Mouse (Mus musculus) v-Abl transformed pro-B cells (cell line): ENCODE results near the gene Arhgef18.

Source experiments
- in situ Hi-C, 2 experiments: fragments of 400-800 bp; cut with MboI; formaldehyde crosslinking; loops; one replicate each; pipeline ENCODE4 v1.15.1; 2025; ENCODE audit not compliant: unreplicated experiment in 2 of 2

Arhgef18 gene

DNA sequence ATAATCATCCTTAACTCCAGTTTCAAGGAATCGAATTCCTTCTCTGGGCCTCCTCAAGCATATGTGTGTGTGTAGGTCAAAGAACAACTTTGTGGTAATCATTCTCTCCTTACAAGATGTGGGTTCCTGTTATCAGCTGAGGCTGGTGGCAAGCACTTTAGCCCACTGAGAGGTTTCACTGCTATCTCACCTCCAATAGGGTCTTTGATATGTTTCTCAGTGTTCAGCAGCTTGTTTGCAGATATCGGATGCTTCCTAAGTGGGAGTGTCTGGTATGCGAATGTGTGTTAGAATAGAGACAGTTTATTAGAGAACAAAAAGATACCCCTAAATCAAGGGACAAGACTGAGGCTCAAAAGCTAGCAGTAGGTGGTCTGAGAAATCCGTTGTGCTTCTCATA is 513 bp upstream of the Arhgef18 start:
- in situ Hi-C loops = no loop called here

DNA sequence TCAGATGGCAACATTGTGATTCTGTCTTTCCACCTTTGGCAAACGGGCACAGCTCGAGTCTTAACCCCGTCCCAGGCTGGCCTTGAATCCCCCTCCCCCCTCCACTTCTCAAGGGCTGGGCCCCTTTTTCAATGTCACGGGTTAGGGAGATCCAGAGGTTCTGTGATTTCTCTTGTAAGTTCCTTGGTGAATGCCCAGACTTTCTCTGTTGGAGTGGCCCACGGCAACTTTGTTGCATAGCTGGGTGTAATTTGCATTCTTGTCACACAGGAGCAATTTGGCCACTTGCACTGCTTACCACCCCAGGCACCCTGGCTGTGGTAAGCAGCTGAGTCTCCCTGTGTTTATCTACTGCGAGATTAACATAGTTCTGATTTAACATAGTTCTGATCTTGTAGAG is 1.8 kb downstream of the Arhgef18 start:
- in situ Hi-C loops = no loop called here

DNA sequence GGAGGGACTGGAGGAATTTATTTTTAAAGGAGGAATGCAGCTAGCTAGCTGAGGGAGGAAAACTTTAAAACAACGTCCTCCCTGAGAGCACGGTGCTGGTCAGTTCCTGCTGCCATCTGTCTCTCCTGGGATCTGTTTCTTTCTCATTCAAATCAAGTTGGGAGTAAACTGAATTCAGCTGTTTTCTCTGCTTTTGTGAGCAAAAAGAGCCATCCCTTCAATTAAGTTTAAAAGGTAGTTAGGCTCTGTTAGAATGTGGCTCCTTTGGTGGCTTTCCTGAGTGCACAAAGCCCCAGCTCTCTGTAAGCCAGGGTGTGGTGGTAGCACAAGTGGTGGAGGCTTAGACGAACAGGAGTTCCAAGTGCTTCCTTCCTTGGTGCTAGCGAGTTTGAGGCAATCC is 2.4 kb downstream of the Arhgef18 start:
- in situ Hi-C loops = no loop called here

DNA sequence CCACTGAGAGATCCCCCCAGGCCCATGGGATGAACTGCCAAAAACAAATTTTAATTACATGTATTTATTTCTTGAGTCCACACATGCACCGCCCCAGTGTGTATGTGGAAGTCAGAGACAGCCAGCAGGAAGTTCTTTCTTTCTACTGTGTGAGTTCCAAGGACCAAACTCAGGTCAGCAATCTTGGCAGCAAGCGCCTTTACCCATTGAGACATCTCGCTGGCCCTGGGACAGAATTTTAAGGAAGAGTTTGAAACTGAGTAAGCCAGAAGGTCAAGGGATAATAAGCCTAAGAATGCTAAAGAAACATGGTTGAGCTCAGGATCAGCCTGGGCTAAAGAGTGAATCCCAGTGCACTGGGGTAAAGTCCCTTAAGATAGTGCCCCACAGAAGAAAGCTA is 4.8 kb downstream of the Arhgef18 start:
- in situ Hi-C loops = no loop called here

DNA sequence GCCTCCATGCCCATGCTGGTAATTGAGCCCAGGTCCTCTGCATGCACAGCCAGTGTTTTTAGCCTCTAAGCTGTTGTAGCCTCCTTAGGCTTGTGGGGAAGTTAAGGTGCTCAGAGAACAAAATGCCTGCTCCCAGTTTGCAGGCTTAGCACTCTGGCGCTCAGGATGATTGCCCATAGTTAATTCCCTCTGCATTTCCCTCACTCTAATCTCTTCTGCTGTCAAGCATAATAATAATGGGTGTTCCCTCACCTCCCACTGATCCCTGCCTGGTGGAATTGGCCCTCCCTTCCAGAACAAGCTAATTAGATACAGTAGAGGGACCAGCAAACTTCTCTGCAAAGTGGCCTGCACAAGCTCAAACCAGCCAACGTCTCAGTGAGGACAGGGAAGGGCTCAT is 7.7 kb downstream of the Arhgef18 start:
- in situ Hi-C loops = no loop called here

DNA sequence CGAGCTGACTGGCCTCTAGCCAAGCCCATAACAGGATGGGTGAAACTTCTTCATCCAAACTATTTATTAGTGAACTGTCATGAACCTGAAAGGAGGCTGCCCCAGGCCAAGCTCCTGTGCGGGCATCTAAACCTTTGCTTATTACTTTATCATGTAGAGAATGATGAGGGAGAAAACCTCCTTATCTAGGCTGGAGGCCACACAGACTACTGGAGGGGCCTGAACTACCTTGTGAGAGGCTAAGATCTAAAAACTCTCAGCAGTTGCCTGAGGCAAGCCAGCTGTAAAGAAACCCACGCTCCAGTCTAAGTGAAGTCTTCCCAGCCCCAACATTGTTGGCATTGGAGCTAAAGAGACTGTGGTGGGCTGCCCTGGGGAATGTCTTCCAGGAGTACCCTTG is 14.6 kb downstream of the Arhgef18 start:
- in situ Hi-C loops = no loop called here

DNA sequence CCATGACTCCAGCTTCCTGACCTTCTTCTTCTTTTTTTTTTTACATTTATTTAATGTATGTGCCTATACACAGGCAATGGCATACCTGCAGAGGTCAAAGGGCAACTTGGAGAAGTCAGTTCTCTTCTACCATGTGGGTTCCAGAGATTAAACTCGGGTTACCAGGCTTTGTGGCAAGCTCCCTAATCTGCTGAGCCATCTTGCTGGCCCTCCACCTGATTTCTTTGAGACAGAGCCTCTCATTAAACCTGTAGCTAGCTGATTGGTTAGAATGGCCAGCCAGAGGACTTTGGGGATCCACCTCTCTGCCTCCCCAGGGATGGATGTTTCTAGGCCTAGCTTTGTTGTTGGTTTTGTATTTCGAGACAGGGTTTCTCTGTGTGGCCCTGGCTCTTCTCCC is 18.3 kb downstream of the Arhgef18 start:
- in situ Hi-C loops = no loop called here

DNA sequence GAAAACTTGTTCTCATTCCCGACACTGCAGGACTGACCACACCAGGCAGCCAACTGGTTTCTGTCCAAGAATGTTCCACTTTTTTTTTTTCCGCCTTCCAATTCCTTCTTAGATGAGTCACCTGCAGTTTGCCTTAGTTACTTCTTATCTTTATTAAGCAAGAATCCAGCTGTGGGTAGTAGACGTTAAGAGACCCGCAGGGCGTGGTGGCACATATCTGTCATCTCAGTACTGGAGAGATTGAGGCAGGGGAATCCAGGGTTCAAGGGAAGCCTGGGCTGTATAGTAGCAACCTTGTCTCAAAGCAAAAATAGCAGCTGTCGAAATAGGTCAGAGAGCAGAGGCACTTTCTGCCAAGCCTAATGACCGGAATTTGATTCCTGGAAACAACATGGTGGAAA is 19.1 kb downstream of the Arhgef18 start:
- in situ Hi-C loops = no loop called here

DNA sequence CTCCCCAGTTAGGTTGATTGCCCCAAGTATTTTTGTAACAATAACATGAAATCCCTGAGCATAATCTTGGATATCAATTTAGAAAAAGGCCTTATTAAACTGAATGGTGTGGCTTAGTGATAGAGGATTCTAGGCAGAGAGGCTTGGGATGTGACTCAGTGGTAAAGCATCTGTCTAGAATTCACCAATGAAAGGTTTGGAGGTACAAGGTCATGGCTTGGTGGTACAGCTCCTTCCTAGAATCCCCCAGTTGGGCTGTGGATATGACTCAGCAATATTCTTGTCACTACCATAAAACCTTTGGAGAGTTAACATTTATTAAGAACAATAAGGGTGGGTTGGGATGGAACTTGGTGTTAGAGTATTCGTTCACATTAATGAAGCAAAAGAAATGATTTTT is 20.0 kb downstream of the Arhgef18 start:
- in situ Hi-C loops = no loop called here

DNA sequence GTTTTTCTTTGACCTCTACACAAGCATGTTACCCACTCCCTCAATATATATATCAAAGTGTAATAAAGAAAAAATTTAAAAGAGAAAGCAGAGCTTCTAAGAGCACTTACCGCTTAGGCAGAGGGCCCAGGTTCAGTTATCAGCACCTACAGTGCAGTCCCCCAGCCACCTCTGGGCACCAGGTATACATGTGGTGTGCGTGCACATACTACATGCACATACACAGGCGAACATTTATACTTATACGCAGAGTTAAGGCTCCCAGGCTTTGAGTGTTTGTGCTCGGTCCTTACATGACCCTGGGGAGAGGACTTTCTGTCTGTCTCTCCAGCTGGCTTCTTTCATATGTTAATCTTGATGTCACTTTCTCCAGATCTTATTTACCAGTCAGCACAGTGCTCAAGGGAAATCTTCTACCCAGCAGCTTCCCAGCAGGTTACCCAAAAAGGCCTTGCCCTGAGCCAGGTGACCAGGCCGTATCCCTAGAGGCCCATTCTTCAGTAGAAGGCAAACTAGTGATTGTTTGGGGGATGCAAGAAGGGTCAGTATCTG is 21.9 kb downstream of the Arhgef18 start:
- in situ Hi-C loops = no loop called here

DNA sequence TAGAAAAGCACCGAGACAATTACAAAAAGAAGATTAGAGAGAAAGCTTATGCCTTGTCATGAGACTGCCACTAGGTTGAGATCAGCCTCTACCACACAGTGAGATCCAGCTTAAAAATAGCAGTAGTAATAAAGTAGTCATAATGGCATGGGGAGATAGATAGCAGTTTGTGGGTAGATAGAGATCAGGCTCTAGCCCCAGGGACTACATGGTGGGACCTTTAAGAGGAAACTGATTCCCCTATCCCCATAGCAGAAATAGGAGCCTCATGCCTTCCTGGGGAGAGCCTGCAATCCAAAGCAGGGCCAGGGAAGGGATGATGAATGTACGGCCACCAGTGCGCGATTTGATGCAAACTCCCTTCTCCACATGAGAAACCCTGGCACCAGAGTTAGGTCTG is 22.5 kb downstream of the Arhgef18 start:
- in situ Hi-C loops = no loop called here

DNA sequence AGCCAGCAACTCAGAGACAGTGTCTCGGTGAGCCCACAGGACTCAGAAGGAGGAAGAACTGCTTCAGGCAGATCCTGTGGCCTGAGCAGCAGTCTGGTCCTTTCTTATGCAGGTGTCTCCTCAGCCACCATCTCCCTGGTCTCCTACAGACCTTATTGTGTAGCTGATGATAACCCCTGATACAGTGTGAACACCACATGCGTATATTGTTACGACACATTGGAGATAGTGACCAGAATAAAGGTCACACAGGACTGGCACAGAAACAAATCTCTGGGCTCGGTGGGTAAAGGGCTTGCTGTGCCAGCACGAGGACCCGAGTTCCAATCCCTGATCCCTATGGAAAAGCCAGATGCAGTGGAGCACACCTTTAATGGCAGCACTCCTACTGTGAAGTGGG is 22.9 kb downstream of the Arhgef18 start:
- in situ Hi-C loops = no loop called here

DNA sequence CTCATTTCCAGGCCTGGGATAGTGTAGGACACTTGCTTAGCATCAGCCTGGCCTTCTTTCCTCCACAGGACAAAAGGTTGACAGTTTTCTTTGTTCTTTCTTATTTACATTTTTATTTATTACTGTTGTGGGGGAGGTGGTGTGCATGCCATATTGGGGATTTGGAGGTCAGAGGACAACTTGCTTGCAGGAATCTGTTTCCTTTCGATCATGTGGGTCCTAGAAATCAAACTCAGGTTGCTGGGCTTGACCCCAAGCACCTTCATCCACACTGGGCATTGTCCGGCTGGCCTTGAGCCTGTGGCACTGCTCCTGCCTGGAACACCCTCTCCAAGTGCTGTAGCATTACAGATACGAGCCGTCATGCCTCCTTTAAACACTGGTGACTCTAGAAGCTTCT is 24.0 kb downstream of the Arhgef18 start:
- in situ Hi-C loops = no loop called here

DNA sequence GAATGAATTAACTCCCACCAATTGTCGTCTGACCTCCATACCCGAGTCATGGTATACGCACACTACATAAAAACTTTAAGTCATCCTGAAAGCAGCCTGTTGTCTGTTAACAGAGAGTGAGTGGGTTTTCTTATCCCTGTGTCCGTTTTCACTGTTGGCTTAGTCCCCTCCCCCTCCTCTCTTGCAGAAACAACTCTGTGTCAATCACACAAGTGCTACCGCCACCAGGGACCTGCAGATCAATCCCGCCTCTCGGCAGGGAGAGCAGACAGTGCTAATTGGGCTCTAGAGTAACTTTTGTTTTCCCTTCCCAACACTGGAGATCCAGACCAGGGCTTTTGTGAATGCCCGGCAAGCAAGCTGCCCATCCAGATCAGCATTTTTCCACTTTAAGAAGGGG is 24.6 kb downstream of the Arhgef18 start:
- in situ Hi-C loops = no loop called here

DNA sequence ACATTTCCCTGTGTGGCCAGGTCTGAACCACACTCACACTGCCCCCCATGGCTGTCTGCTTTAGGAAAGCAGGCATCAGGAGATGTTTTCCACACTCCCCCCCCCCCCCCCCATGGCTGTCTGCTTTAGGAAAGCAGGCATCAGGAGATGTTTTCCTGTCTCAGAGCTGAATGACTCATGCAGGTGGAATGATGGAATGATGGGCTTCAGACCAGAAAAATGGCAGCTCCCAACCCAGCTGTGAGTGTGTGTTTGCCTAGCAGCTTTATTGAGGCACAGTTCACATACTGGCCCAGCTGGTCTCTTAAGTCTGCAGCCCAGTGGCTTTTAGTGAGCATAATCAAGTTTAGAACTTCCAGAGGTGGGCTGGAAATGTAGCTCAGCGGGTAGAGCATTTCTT is 25.3 kb downstream of the Arhgef18 start:
- in situ Hi-C loops = no loop called here

DNA sequence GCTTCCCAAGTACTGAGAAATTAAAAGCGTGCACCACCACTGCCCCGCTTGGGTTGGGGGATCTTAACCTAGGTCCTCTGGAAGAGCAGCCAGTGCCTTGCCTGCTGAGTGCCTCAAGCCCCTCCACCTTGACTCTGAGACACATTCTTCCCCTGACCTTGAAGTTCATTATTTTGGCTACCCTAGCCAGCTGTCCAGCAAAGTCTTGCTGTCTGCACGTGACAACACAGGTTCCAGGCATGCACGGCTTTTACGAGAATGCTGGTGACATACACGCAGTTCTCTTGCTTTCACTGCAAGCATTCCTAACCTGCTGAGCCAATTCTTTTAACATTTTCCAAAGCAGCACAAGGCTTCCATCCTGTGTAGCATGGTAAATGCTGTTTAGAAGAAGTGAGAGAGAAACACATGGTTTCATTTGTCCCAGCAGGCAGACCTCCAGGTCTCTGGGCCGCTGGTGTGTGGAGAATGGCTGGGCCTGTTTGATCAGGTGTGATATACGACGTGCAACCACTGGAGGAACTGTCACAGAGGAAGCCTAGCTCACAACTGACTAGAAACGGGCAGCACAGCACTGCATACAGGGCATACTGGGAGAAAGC is 27.4 kb downstream of the Arhgef18 start:
- in situ Hi-C loops = no loop called here

DNA sequence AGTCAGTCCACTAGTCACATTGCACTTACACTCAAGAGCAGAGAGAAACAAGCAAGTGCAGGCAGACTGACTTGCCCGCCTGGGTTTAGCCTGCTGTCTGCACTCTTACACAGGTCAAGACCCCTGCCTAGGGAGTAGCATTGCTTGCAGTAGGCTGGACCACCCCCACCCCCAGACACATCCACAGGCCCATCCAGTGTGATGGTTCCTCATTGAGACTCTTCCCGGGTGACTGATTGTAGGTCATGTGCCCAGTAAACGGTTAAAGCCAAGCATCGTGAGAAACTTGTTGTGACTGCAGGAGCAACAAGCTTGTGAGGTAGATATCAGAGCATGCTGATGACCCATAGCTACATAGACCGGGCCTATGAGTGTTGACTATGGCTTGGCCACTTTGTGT is 28.7 kb downstream of the Arhgef18 start:
- in situ Hi-C loops = no loop called here

DNA sequence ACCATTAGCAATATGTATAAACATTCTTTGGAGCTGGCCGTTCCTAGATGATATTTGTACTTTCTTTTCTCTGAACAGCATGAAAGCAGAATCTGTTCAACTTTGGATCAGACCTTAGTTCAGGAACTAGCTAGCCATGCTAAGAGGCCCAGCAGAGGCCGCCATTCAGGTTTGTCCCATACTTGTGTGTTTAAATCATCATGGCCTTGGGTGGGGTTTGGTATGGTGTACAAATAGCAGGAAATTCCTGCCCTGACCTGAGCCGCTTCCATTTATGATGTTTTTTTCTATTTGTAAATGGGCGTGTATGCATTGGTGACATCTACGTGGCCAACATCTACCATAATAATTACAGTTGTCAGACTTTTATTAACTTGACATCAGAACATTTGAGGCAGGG is 32.4 kb downstream of the Arhgef18 start:
- in situ Hi-C loops = no loop called here

DNA sequence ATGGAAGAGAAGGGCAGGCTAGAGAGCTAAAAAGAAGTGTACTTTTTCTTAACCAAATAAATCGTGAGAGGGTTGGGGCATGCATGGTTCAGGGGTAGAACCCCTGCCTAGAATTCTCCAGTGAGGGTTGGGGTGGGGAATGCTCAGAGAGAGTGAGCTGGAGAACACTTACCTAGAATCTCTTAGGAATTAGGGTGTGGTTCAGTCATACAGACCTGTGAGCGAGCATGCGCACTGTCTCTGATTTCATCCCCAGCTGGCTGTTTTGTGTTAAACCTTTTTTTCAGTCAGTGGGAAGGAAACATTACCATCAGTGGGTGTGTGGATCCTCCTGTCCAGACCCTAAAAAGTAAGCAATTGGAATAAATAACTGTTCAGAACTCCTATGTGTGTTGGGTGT is 33.4 kb downstream of the Arhgef18 start:
- in situ Hi-C loops = no loop called here

DNA sequence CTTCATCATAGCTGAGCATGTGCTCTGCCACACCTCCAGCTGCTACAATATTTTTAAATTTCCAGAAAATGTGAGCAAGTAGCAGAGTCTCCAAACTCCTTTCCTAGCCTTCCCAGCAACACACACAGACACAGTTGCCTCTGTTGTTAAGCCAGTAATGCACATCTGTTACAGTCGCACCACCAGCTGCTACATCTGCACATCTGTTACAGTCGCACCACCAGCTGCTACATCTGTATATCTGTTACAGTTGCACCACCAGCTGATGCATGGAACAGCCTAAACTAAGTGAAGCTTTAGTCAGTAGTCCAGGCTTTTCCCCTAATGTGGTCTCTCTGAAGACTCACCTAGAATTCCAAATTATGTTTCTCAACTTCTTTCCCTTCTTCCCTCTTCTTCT is 35.6 kb downstream of the Arhgef18 start:
- in situ Hi-C loops = no loop called here

DNA sequence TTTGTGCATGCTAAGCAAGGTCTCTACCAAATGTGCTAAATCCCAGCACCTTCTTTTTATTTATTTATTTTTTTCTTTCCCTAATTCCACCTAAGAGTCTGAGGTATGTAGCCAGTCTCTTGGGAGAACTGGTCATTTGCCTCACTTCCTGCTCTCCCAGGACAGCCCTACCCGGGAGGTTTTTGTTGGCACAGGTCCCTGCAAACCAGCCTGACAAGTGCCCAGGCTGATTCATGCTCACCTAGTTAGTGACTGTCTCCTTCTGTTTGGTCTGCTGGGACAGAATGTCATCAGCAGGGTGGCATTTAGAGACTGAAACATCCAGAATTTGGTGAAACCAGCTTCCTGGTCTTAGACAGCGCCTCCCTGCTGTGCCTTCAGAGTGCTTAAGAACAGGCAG is 37.2 kb downstream of the Arhgef18 start:
- in situ Hi-C loops = no loop called here

DNA sequence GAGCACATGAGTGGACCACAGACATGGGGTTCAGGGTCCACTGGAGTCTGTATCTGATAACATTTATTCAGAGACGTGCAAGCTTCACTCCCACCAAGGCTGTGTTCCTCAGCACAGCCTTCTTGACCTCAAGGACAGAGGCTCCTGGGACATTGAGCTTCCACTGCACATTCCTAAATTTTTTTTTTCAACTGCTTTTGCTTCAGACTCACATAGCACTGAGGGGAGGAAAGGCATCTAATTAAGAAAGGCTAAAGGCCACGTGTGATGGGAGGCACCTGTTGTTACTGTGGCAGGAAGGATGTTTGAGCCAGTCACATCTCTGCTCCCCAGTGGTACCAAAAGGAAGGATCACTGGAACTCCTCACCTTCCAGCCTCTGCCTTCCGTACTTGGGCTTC is 38.3 kb downstream of the Arhgef18 start:
- in situ Hi-C loops = no loop called here

DNA sequence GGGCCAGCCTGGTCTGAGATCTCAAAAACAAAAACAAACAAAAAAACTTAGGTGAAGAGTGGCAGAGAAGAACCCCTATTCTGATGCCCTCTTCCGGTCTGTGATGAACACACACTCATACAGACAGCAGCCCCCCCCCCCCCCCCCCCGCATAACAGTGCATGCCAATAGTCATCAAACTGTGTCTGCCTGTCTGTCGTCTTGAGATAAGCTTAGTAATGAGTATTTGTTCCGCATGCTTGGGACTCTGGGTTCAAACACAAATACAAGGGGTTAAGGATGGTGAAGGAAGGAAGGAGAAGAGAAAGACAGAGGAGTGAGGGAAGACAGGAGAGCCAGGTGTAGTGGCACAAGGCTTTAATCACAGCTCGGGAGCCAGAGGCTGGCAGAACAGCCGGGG is 43.7 kb downstream of the Arhgef18 start:
- in situ Hi-C loops = no loop called here
